Mouse (Mus musculus): Measurements from ENCODE around the gene Anxa7.

DNA sequence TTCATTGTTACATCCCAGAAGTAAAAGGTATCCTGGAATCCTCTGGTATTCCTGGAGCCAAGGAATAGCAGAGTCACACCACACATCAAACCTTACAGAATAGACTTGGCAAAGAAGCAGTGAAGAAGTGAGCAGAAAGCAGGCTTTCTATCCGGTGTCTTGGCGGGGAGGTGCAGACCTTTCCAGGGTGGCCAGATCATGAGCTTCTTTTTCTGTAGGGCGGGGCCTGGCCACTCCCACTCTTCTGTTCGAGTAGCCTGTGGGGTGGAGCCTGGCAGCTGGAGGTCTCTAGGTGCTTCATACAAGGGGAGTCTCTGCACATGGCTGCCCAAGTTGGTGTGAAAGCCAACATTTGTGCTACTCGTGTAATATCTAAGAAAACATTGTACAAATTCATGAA, 1.3 kb upstream of the Anxa7 start:
- TF ChIP-seq CTCF (IDR thresholded peaks at IDR 0.05; ENCODE audit: low read depth) (no peak), EP300 (IDR thresholded peaks at IDR 0.05; ENCODE audit: low read depth) (no peak)
